Comparison of ENCODE assay signal across 8 mouse cellular contexts in the genomic region with DNA sequence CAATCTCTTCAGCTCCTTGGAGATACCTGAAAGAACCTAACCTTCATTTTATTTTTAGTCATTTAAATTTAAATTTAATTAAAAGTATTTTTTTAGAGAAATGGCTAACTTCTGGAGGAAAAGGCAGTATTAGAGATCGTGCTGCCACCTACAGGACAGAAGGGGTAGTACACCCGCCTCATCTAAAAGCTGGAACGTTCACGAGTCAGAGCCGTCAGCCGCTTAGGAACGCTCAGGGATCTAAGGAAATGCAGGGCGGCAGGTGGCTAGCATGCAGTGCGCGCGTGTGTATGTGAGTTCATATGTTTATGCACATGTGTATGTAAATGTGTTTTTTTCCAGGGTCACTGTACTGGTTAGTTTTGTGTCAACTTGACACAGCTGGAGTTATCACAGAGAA. TPM values are rescaled to one million over a fixed set of nuclear protein-coding genes. Genes with fewer than 3 reads are reported as not detected.
DNase-seq lines count a peak whose midpoint lies in the region; ATAC-seq lines count a peak whose summit lies in the region.

No protein-coding gene starts in this region.

- WGBS in heart, embryonic 11.5 days (ENCODE audit: insufficient replicate concordance) = 8% methylated on average over 11 of the region's 11 CpGs

- ATAC-seq in heart, embryonic 11.5 days (replicated peaks; ENCODE audit: insufficient number of reproducible peaks, low FRiP score, low TSS enrichment) = no peak
- ATAC-seq in erythroid progenitor cell, adult 5-6 weeks (replicated peaks; ENCODE audit: low FRiP score, poor library complexity, severe bottlenecking) = 0 out of 2 replicates have a peak, but pooled peaks have one; percentile 53

- H3K4me3 ChIP-seq in heart, embryonic 11.5 days (ENCODE audit: low read depth, low read length) = no peak overlapping the region

- DNase-seq in heart, adult 18-20 months = peak; percentile 42 to 81
- peak; percentile 14 to 17 for DNase-seq in adrenal gland, postnatal 4 days (ENCODE audit: low spot score in 2 of 2)
- peak; percentile 77 for DNase-seq in heart, postnatal 4 days
- peak; percentile 50 to 80 for DNase-seq in layer of hippocampus, postnatal 25 days (ENCODE audit: extremely low spot score in 1 of 2, low spot score in 1 of 2)
- DNase-seq in mesoderm, embryonic 11.5 days (ENCODE audit: low read depth, low spot score) = peak; percentile 71
- peak; percentile 27 for DNase-seq in spleen, adult 12 weeks (ENCODE audit: low spot score)

- H3K27me3 ChIP-seq in heart, embryonic 11.5 days (ENCODE audit: control insufficient read depth, insufficient read depth, low read length) = no peaks in the 10 kb centered on the region

- no peak overlapping the region for H3K4me2 ChIP-seq in heart, embryonic 11.5 days

- no peaks in the 10 kb centered on the region for H3K9me3 ChIP-seq in heart, embryonic 11.5 days (replicated peaks; ENCODE audit: control insufficient read depth, low read length)

- H3K9ac ChIP-seq in heart, embryonic 11.5 days (ENCODE audit: low read depth, low read length) = no peak overlapping the region

- no peaks in the 10 kb centered on the region for H3K4me1 ChIP-seq in heart, embryonic 11.5 days (ENCODE audit: control insufficient read depth, insufficient read depth, low read length)

- no peaks in the 10 kb centered on the region for H3K36me3 ChIP-seq in heart, embryonic 11.5 days (ENCODE audit: control insufficient read depth, insufficient read depth, low read length)

- H3K27ac ChIP-seq in heart, embryonic 11.5 days (ENCODE audit: low read depth, low read length) = no peak overlapping the region

RNA-seq across cellular contexts. Expression of a gene that starts 16.3 kb away (rescaled TPM):
- total RNA-seq in heart, adult 18-20 months (2021) = not detected
- not detected in 2 replicates for polyA plus RNA-seq in heart, embryonic 11.5 days (2014; fragmentation: Nextera tagmentation; extraction: Ambion mirVana)
- not detected for total RNA-seq in adrenal gland, postnatal 4 days (2021)
- not detected in 2 replicates for total RNA-seq in erythroid progenitor cell, adult 5-6 weeks (2015; ENCODE audit: low replicate concordance)
- not detected in 2 replicates for total RNA-seq in erythroid progenitor cell, adult 5-6 weeks (2017; ENCODE audit: low replicate concordance)
- not detected for total RNA-seq in heart, postnatal 4 days (2021)
- total RNA-seq in layer of hippocampus, postnatal 25 days (2021) = not detected

Comparison
In these comparisons a context has a peak if more than half of its experiments do, and no peak if none do; other contexts are left out.
1. DNase-seq: peak in every context shown above with its lines; median percentile 77 in heart, postnatal 4 days; 71 in mesoderm, embryonic 11.5 days; 65 in layer of hippocampus, postnatal 25 days; 62 in heart, adult 18-20 months; 27 in spleen, adult 12 weeks; 16 in adrenal gland, postnatal 4 days.